ENCODE assay signal across 11 mouse cellular contexts in the genomic region with DNA sequence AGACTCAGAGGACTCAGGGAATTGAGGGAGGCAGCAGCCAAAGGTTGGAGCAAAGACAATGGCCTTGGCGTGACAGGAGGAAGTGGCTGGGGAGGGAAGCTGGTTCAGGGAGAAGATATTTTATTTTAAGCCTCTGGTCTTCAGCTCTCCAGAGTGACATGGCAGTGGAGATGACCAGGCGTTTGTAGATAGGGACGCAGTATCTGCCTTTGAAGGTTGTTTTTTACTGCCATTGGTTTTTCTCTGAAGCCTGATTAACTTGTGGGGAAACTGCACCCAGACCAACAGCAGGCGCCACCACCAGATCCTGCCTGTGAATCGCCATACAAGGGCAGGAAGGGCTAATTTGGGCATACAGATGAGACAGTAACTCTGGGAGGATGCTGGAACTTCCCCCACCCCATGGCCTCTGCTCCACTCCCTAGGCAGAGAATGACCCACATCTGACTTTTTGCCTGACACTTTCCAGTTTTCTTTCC.
DNase-seq lines count a peak whose midpoint lies in the region; ATAC-seq and TF ChIP-seq lines count a peak whose summit lies in the region.
"Had no signal": no experiment of that assay in that cellular context is flagged by ENCODE, and none has a peak within 500 bp of the region (broad histone marks: within the 10 kb centered on the region; RNA-seq: fewer than 3 reads in every experiment).

No protein-coding gene starts in this region.

- WGBS in kidney, postnatal 0 days = 34% methylated on average over 5 of the region's 5 CpGs
- WGBS in midbrain, postnatal 0 days = 74% methylated on average over 5 of the region's 5 CpGs

- 0 out of 2 replicates have a peak, but pooled peaks have one; percentile 15 for TF ChIP-seq CTCF in kidney, postnatal 0 days (IDR thresholded peaks at IDR 0.05; ENCODE audit: low read depth)
- TF ChIP-seq CTCF in midbrain, postnatal 0 days (IDR thresholded peaks at IDR 0.05) = no peak

- no peak overlapping the region for H3K4me3 ChIP-seq in kidney, postnatal 0 days (replicated peaks; ENCODE audit: low read depth, low read length)
- H3K4me3 ChIP-seq in midbrain, postnatal 0 days (ENCODE audit: low read depth, low read length) = no peak overlapping the region
- H3K4me3 ChIP-seq: erythroblast, embryonic 14.5 days; neural tube, embryonic 12.5 days had no signal

- intact Hi-C loops in gastrocnemius, postnatal 36 days (cut with DNase I) = no loop called here

- H3K4me2 ChIP-seq in kidney, postnatal 0 days (ENCODE audit: low read length) = no peak overlapping the region
- H3K4me2 ChIP-seq in midbrain, postnatal 0 days (ENCODE audit: low read depth, low read length, poor library complexity, severe bottlenecking) = no peak overlapping the region
- H3K4me2 ChIP-seq: neural tube, embryonic 12.5 days had no signal

- no peaks in the 10 kb centered on the region for H3K27me3 ChIP-seq in kidney, postnatal 0 days (ENCODE audit: insufficient read depth, low read length)
- H3K27me3 ChIP-seq in midbrain, postnatal 0 days (ENCODE audit: insufficient read depth, low read length) = no peaks in the 10 kb centered on the region
- H3K27me3 ChIP-seq: neural tube, embryonic 12.5 days had no signal

- H3K36me3 ChIP-seq in kidney, postnatal 0 days (ENCODE audit: insufficient read depth, low read length) = no peaks in the 10 kb centered on the region
- H3K36me3 ChIP-seq in midbrain, postnatal 0 days (ENCODE audit: insufficient read depth, low read length) = no peaks in the 10 kb centered on the region
- H3K36me3 ChIP-seq: neural tube, embryonic 12.5 days had no signal

- no peak overlapping the region for H3K9ac ChIP-seq in kidney, postnatal 0 days (ENCODE audit: low read depth, low read length)
- H3K9ac ChIP-seq in midbrain, postnatal 0 days (replicated peaks; ENCODE audit: low read length, poor library complexity, severe bottlenecking) = no peak overlapping the region
- H3K9ac ChIP-seq: neural tube, embryonic 12.5 days had no signal

- H3K27ac ChIP-seq in kidney, postnatal 0 days = peak overlapping the region; percentile 51
- H3K27ac ChIP-seq in midbrain, postnatal 0 days (ENCODE audit: low read depth, low read length) = no peak overlapping the region
- H3K27ac ChIP-seq: neural tube, embryonic 12.5 days had no signal

- peak; percentile 45 for DNase-seq in adrenal gland, adult 8-10 months
- DNase-seq in adrenal gland, postnatal 4 days (ENCODE audit: low spot score in 2 of 2) = no peak
- peak; percentile 12 to 38 for DNase-seq in heart, adult 9 months (ENCODE audit: low spot score in 2 of 2)
- DNase-seq in kidney, postnatal 0 days (ENCODE audit: low spot score) = peak; percentile 69
- DNase-seq in lung, postnatal 25 days (ENCODE audit: low spot score) = peak; percentile 56
- DNase-seq in gastrocnemius, postnatal 36 days = no peak
- DNase-seq in retina, postnatal 1 day = no peak
- no peak for DNase-seq in midbrain, postnatal 0 days (ENCODE audit: low spot score)

- no peaks in the 10 kb centered on the region for H3K9me3 ChIP-seq in kidney, postnatal 0 days (replicated peaks; ENCODE audit: low read length)
- no peaks in the 10 kb centered on the region for H3K9me3 ChIP-seq in midbrain, postnatal 0 days (ENCODE audit: low read length)
- H3K9me3 ChIP-seq: neural tube, embryonic 12.5 days had no signal

- H3K4me1 ChIP-seq in kidney, postnatal 0 days (replicated peaks; ENCODE audit: insufficient read depth, low read length) = no peaks in the 10 kb centered on the region
- H3K4me1 ChIP-seq in midbrain, postnatal 0 days (ENCODE audit: insufficient read depth, low read length) = no peaks in the 10 kb centered on the region
- H3K4me1 ChIP-seq: neural tube, embryonic 12.5 days had no signal

- ATAC-seq in kidney, postnatal 0 days (replicated peaks; ENCODE audit: low FRiP score, low read depth) = no peak
- no peak for ATAC-seq in midbrain, postnatal 0 days (ENCODE audit: low FRiP score)
- ATAC-seq: activated CD4-positive, CD25-positive, alpha-beta regulatory T cell, adult 4 months had no signal

Comparison
In these comparisons a context has a peak if more than half of its experiments do, and no peak if none do; other contexts are left out.
1. DNase-seq: peak in adrenal gland, adult 8-10 months (single experiment), heart, adult 9 months (2 of 2), kidney, postnatal 0 days (single experiment) and lung, postnatal 25 days (single experiment); none in adrenal gland, postnatal 4 days (0 of 2), gastrocnemius, postnatal 36 days (0 of 2), retina, postnatal 1 day (single experiment) and midbrain, postnatal 0 days (single experiment).